Mouse (Mus musculus) CH12F3 (cell line): Measurements from ENCODE around the gene Sec22a.

Source experiments
- in situ Hi-C: fragments of 300-500 bp; cut with MboI; formaldehyde crosslinking; loops from 2 replicates; pipeline ENCODE4 v1.14.3; 2020; ENCODE audit warnings: low sequenced_read_pairs

The Sec22a gene

DNA sequence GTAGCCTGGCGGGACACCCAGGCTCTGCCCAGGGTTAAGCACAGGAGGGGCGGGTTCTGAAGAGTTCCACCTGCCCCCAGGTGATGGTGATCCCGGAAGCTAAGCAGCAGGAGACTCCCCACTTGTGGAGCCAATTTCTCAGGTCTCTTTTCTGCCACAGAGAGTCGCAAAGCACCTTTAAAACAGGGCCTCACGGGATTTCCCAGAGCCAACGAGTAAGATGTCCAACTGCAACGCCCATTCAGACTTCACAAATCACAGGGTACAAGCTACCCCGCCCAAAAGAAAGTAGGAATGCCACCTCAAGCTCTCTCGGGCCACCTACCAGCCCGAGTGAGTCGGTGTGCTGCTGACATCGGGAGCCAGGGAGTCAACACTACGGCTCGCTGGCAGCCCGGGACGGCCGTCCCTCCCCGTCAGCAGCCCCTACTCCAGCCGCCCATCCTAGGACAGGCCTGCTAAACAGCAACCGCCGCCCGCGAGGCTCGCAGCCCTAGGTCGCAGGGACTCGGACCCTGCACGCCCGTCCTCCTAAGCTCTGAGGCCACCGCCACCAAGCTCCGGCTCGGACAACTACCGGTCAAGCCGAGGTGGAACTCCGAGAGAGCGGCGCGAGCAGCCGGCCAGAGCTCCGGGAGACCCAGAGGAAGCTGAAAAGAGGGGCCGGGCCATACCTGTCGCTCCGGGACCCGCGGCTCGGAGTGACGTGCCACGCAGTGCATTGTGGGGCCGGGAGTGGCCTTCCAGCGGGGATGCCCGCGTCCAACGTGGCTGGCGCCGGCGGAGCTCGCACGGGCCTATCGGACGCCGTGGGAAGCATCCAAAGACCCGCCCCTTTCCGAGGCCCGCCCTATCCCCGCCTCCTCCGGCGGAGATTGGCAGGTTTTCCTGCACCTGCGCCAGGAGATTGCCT lies at the start of gene Sec22a:
Gene Sec22a, minus strand, starts transcription at position 769 of the 913 bp plus-strand sequence.
- in situ Hi-C loops: no loop called here

DNA sequence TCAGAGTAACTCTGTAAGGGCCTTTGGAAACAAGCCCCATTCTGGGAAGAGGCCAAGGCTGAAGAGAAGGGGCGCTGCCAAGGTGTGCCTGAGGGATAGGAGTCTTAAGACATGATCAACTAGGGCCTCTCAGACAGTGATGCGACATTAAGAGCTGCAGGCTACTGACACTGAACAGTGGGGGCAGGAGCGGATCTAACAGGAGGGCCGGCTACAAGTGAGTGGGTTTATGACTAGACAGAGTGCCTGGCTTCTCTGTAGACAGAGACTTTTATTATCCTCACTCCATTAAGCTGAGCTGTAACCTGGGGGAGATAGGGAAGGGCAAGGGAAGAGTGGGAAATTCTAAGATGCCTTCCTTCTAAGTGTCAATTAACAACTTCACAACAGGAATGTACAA lies 43.0 kb upstream of the Sec22a start:
- in situ Hi-C loops: no loop called here

DNA sequence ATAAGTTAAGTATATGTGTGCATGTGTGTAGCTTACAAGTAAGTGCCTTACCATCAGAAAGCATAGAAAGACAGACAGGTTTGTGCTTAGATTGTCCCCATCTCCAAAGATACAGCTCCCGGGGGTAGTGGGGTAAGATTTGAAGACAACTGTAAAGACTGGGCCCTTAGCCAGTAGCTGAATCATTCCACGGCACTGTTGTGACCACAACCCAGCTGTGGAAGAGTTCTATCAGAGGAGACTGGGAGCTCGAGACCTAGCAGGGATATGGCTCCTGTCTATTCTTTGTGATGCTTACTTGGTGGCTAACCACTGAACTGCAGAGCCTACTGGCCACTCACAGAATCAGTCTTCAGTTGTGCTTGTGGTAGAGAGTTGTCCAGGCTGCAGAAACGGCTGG lies 42.4 kb upstream of the Sec22a start:
- in situ Hi-C loops: no loop called here

DNA sequence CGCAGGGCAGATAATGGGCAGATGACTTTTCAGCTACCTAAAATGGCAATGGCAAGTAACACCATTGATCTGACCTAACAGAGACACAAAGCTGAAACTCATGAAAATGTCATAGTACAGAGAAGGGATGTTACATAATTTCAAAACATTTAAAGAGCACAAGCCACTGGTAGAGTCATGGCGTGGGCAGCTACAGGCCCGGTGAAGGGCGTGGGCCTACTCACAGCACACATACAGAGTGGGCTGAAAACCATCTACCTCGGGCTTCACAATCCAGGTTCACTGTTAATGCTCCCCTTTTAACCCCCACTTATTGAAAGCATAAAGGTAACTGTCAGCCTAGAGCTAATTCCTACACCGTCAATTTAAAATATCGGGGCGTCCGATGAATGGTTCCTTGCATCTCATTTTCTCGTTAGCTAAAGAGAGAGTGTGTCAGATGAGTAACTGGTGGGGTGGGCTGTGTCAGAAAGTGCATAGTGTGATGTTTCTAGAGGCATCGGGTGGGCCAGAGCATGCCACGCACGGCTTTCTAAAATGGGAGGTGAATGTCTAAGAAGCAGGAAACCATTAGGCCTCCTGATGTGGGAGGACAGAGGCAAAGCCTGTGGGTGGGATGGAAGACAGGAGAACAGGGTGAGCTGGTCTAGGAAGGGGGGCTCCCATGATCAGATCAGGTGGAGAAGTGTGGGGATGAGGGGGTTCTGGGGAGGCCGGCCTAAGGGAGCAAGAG lies 41.8 kb upstream of the Sec22a start:
- in situ Hi-C loops: no loop called here

DNA sequence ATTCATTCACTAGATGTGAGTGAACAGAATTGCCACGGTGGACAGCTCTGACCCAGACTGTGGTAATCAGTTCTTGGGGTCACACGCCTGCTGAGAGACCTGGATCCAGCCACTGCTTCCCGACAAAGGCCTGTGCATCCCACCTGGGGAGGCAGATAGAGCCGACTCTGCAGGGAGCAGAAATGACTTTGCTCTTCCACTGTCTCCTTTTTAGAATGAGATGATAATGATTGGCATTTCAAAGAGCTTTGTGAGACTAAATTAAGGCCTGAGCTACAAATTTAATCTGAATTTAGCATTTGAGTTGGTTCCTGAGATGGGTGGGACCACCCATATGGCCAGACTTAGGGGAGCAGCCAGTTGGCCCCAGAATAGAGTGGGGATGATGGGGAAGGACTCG lies 41.1 kb upstream of the Sec22a start:
- in situ Hi-C loops: no loop called here

DNA sequence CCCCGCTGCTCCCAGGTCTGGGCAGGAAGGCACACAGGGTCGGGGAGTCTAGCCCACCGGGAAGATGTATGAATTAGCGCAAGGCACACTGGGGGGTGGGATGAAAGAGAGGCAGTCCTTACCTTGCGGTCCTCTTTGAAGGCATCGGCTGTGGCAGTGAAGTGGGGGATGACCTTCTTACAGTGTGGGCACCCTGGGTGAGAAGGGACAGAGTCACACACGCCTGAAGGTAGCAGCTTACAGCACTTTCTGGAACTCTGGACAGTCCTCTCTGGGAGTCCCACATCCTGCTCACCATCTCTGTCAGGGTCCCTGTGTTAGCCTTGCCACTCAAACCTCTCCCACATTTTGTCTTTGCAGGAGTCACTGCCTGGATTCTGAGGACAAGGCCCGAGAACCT lies 40.2 kb upstream of the Sec22a start:
- in situ Hi-C loops: no loop called here

DNA sequence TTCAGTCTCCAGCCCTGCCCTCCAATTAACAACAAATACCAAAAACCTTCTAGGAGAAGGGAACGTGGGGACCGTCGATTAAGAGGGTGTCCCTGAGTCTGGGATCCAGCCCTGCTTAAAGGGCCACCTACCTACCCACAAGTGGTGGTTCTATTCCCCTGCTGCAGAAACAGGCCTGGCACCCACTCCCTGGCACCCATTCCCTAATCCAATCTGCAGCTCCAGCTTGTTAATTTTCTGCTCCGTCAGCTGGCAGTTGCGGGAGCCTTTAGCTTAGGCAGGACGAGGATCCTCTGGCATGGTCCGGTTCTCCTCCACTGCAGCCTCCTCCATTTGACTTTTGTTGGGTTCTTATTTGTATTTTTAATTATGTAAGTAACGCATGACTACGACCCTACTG lies 39.6 kb upstream of the Sec22a start:
- in situ Hi-C loops: no loop called here

DNA sequence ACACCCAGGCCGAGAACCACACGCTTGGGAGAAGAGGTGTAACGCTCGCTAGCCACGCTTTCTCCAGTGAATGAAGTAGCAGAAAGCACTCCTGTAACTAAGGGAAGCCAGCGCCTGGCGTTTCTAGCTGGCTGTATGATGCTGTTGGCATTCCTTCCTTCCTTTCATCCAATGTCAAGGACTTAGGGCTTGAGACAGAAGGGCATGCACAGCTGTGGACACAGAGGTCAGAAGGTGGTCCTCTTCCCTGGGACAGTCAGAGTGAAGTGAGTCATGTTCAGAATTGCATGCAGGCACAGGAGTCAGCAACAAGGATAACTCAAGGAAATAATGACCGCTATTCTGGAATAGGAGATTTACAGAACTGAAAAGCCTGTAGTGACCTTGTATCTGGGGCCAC lies 29.1 kb upstream of the Sec22a start:
- in situ Hi-C loops: no loop called here

DNA sequence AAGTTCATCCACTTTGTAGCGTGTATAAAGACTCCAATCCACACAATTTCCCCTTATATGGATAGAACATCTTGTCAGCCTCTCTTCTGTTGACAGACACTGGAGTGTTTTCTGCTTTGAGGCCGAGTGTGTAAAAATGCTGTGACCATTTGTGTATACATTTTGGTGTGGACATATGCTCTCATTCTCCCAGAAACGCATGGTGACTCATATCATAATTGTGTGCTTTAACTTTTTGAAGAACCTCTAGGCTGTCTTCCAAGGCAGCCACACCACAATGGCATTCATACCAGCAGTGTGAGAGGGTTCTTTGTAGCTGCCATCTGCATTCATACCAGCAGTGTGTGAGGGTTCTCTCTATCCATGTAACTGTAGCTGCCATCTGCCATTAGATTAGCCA lies 21.9 kb upstream of the Sec22a start:
- in situ Hi-C loops: no loop called here

DNA sequence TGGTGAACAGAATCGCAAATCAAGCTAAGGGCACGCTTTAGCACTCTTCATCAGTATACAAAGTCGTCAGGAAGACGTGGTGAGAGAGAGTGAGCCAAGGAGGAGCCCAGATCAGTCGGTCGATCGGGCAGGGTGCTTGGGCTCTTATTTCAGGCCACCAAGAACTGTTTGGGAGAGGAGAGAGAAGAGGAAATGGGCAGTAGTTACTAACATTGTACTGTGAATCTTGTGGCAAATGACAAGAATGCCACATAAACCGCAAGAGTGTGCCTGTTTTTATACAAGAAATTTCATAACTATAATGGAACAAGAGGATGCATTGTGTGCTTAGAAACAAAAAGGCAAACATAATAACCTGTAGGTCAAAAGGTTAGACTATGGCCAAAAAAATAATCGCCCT lies 16.3 kb upstream of the Sec22a start:
- in situ Hi-C loops: no loop called here

DNA sequence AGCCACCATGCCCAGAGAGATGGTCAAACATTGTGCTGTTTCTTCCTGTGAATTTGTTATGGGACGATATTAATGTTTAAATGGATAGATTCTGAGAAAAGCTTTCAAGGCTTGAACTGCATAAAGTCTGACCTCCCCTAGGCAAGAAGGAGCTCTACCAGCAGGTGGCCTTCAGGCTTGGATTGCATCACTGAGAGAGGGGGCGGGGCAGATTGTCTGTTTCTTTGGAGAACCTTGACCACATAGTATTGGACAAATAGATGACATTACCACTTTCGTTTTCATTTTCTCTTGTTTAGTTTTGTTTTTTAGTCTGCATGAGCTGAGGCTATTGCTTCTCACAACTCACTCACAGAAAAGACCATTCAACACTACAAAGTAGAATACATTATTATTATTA lies 15.6 kb upstream of the Sec22a start:
- in situ Hi-C loops: no loop called here

DNA sequence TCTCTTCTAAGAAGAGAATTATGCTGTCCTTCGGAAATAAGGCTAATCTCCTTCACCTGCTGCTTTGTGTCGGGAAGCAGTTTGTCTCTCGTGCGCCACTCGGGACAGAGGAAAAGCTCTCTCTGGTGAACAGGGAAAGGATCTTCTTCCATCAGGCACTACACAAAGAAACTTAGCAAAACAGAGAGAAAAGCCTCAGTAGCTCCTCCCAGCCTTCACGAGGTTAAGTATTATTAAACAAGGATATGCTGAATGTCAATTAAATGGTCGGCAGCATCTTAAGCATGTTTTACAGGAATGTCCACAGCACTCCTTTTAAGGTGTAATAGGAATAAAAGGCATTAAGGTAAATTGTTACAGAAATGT lies 328 bp upstream of the Sec22a start:
- in situ Hi-C loops: no loop called here

DNA sequence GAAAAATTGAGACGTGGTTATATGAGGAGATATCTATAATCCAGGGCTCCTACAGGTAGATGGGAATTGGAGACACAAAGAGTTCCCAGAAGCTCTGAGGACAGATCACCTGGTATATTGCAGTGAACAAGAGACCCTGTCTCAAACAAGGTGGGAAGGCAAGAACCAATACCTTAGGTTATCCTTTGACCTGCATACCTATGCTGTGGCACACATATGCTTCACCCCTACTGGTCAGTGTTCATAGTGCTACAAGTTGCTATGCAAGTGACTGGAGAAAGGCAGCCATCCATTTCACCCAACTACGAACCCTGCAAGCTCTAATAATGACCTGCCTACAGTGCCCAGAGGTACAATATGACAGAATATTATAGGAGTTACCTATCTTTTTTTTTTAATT lies 1.5 kb downstream of the Sec22a start:
- in situ Hi-C loops: no loop called here

DNA sequence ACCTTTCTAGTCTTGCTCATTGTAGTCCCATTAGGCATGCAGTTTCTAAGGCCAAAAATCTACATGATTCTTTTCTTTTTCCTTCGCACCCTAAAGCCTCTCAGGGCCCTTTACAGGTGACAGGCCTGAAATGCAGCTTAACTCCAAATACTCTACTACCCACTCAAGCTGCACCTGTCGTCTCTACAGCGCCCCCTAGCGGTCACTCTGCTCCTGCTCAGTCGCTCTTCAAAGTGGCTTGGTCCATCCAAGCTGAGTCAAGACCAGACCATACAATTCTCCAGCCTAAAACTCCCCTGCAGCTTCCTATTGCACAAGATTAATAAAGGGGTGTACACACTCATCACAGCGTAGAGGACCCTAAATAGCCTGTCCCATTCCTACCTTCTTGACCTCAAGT lies 3.1 kb downstream of the Sec22a start:
- in situ Hi-C loops: no loop called here

DNA sequence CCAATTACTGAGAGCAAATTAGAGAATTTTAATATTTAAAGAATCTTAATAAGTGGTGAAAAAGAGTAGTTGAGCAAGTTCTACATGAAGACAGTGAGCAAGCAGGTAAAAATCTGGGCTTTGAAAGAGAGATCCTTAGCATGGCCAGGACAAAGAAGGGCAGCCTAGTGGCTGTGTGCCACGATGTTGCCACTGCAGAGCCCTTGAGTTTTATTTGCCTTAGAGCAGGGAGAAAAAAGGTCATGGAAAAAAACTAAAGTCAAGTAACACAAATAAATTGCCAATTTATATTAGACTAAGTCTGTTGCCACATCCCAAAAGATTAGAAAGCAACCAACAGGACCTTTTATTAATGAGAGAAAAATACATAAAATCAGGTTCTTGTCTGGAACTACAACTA lies 6.3 kb downstream of the Sec22a start:
- in situ Hi-C loops: no loop called here

DNA sequence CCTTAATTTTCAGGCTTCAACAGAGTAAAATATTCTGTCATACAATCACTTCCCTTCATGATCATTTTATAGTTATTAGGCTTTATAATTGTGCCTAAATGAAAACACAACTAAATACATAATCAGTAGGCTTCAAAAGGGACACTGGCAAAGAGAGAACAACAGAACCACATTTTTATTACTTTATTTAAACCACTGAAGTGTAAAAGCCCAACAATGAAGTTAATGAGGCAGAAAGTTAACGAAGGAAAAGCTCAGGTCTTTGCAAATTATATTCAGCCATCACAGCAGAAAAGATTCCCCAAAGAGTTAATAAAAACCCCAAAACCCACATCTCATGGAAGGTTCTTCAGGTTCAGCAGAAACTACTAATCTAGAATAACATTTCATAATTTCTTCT lies 33.3 kb downstream of the Sec22a start:
- in situ Hi-C loops: no loop called here

DNA sequence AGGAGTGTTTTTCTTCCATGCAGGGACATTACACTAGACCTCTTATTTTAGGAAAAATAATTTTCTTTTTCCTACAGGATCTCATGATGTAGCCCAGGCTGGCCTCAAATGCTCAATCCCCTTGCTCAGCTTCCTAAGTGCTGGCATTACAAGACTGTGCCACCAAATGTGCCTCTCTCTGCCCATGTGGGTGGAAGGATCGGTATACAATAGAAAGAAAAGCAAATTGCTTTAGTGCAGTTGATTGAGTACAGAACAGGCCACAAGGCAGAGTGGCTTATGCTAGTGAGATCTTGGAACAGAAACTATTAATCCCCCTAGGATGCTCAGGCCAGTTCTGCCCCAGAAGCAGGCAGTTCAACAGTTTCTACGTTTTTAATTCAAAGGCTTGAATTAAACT lies 43.9 kb downstream of the Sec22a start:
- in situ Hi-C loops: no loop called here

DNA sequence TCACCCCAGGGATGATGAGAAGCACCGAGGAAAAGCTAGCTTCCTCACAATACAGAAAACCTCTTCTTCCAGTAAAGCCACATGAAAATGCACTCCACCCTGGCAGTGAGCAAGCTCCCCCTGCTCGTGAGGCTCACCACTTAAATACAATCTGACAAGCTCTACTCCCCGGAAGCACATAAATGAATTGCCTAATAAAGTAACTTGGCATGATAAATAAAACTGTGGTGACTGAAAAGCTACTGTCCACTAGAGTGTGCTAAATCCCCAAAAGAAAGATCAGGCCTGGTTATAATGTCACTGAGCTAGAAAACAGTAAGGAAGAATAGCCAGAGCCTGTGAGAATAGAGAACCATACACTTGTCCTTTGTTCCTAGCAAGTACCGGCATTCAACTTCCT lies 44.4 kb downstream of the Sec22a start:
- in situ Hi-C loops: no loop called here

DNA sequence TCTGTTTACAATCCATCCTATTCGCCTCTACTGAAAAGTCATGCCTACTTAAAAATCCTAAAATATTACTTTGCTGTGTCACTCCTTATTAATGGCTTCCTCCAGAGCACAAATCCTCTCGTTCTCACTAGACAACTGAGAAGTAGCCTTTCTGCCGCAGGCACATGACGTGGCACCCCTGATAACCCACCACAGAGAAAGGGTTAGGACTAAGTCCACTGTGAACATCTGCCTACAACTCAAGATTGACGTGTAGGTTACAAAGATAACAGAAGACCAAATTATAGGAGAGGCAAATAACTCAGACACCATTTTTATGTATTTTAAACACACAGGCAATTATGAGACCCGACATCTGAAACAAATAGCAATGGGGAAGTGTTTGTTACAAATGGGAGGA lies 45.3 kb downstream of the Sec22a start:
- in situ Hi-C loops: no loop called here

DNA sequence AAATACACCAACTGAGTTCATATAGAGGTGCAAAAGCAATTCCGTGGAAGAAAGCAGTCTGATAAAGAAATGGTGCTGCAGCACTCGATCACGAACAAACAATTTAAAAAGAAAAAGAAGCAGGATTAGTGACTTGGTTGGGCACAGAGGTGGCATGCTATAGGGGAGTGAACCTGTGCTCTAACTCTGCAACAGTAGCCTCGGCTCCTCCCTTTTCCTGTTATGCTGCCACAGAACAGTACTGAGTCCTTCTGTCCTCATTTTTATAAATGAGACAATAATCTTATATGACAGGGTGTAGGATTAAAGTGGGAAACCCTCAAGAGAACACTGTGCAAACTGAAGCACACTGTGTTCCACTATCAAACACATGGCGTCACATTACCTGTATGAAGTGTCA lies 46.3 kb downstream of the Sec22a start:
- in situ Hi-C loops: no loop called here

DNA sequence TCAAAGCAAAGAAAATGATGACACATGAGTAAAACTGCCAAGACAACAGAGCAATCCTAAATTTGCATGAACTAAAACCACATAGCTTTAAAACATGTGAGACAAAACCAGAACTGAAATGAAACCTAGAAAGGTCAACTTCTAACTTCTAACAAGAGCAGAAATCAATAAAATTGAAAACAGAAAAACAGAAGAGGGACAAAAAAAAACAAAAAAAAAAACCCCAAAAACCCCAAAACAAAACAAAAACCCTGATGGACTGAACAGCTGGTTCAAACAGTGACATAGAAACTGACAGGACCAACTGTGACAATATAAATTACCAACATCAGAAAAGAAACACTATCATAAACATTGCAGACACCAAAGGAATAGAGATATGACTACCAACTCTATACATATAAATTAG lies 46.9 kb downstream of the Sec22a start:
- in situ Hi-C loops: no loop called here

DNA sequence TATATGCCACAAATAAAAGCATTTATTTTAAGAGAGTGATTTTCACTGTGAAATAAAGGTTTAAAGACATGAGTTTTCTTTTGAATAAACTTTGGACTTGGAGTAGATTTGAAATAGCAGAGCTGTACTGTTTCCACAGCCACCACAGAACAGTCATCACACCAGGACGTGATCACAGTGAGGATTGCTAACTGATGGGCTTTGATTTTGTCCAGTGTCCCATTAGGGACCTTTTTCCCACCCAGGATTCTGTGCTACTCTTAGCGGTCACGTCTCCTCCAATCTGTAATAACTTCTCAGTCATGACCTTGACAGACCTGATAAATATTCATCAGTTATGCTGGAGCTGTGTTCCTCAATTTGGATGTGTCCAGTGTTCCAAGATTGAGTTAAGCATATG lies 48.2 kb downstream of the Sec22a start:
- in situ Hi-C loops: no loop called here
